In the genomic region with DNA sequence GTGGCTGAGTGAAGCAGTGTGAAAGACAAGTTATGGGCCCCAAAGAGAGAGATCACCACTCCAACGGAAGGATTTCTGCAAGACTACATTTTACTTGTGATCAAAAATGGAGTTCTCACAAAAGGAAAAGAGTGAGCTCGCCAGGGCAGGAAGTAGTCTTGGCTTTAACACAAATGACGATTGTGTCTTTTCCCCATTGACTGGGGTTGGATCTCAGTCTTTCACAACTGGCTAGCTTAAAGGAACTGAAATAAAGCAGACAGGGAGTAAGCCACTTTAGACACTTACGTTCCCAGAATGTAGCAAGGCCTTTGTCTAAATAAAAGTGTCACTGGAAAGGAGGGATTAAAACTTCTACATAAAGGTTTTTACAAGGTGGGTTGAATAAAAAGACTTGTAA, we compare ENCODE assay signal across 29 mouse cellular contexts. TPM values are rescaled to one million over a fixed set of nuclear protein-coding genes. Genes with fewer than 3 reads are reported as not detected.
A peak's percentile ranks its signal among the peaks of the same experiment; 100 is the strongest.
DNase-seq lines count a peak whose midpoint lies in the region; ATAC-seq lines count a peak whose summit lies in the region.
"Had no signal": no experiment of that assay in that cellular context is flagged by ENCODE, and none has a peak within 500 bp of the region (broad histone marks: within the 10 kb centered on the region; RNA-seq: fewer than 3 reads in every experiment).

No protein-coding gene starts in this region.

- H3K9ac ChIP-seq in heart, embryonic 15.5 days = no peak overlapping the region
- H3K9ac ChIP-seq in heart, embryonic 11.5 days (ENCODE audit: low read depth, low read length) = no peak overlapping the region
- H3K9ac ChIP-seq in midbrain, embryonic 11.5 days (ENCODE audit: low read length) = no peak overlapping the region
- H3K9ac ChIP-seq in forebrain, embryonic 15.5 days (replicated peaks) = no peak overlapping the region
- H3K9ac ChIP-seq: embryonic facial prominence, embryonic 15.5 days; hindbrain, embryonic 14.5 days; neural tube, embryonic 13.5 days had no signal

- H3K4me3 ChIP-seq in heart, embryonic 15.5 days = no peak overlapping the region
- H3K4me3 ChIP-seq in heart, embryonic 11.5 days (ENCODE audit: low read depth, low read length) = no peak overlapping the region
- no peak overlapping the region for H3K4me3 ChIP-seq in midbrain, embryonic 11.5 days (ENCODE audit: low read depth, low read length)
- H3K4me3 ChIP-seq in midbrain, embryonic 10.5 days = no peak overlapping the region
- no peak overlapping the region for H3K4me3 ChIP-seq in forebrain, embryonic 15.5 days
- H3K4me3 ChIP-seq: embryonic facial prominence, embryonic 15.5 days; myocyte; neural tube, embryonic 13.5 days had no signal

- peak; percentile 45 for DNase-seq in midbrain, embryonic 11.5 days (ENCODE audit: low spot score, missing footprints)
- DNase-seq in midbrain, embryonic 10.5 days (ENCODE audit: low spot score) = no peak
- no peak for DNase-seq in kidney, postnatal 4 days
- DNase-seq: adrenal gland, adult 2 months; cerebellum, adult 11 months; cerebellum, adult 9-11 months; gastrocnemius, postnatal 14 days; kidney, adult 9 months; kidney, postnatal 25 days; lung, postnatal 14 days; thymus, adult 2 months had no signal

- H3K27me3 ChIP-seq in heart, embryonic 15.5 days = no peaks in the 10 kb centered on the region
- no peaks in the 10 kb centered on the region for H3K27me3 ChIP-seq in heart, embryonic 11.5 days (ENCODE audit: control insufficient read depth, insufficient read depth, low read length)
- H3K27me3 ChIP-seq in midbrain, embryonic 11.5 days (ENCODE audit: control insufficient read depth, insufficient read depth, low read length) = no peaks in the 10 kb centered on the region
- H3K27me3 ChIP-seq in midbrain, embryonic 10.5 days (ENCODE audit: low read depth, poor library complexity, severe bottlenecking) = no peaks in the 10 kb centered on the region
- H3K27me3 ChIP-seq in forebrain, embryonic 15.5 days = no peaks in the 10 kb centered on the region
- H3K27me3 ChIP-seq: embryonic facial prominence, embryonic 15.5 days; neural tube, embryonic 13.5 days had no signal

- 45% methylated on average over 4 of the region's 4 CpGs for WGBS in heart, embryonic 15.5 days
- 57% methylated on average over 4 of the region's 4 CpGs for WGBS in heart, embryonic 11.5 days (ENCODE audit: insufficient replicate concordance)
- WGBS in midbrain, embryonic 11.5 days = 41% methylated on average over 4 of the region's 4 CpGs
- WGBS in midbrain, embryonic 10.5 days = 45% methylated on average over 4 of the region's 4 CpGs
- 17% methylated on average over 4 of the region's 4 CpGs for WGBS in forebrain, embryonic 15.5 days

- H3K9me3 ChIP-seq in heart, embryonic 15.5 days (replicated peaks) = no peaks in the 10 kb centered on the region
- H3K9me3 ChIP-seq in heart, embryonic 11.5 days (replicated peaks; ENCODE audit: control insufficient read depth, low read length) = no peaks in the 10 kb centered on the region
- H3K9me3 ChIP-seq in midbrain, embryonic 11.5 days (ENCODE audit: control insufficient read depth, low read length) = no peaks in the 10 kb centered on the region
- no peaks in the 10 kb centered on the region for H3K9me3 ChIP-seq in midbrain, embryonic 10.5 days (replicated peaks)
- no peaks in the 10 kb centered on the region for H3K9me3 ChIP-seq in forebrain, embryonic 15.5 days
- H3K9me3 ChIP-seq: embryonic facial prominence, embryonic 15.5 days; neural tube, embryonic 13.5 days had no signal

- peak overlapping the region; percentile 45; the same call in 1 of the 2 replicates for H3K27ac ChIP-seq in heart, embryonic 15.5 days
- no peak overlapping the region for H3K27ac ChIP-seq in heart, embryonic 11.5 days (ENCODE audit: low read depth, low read length)
- H3K27ac ChIP-seq in midbrain, embryonic 11.5 days (ENCODE audit: low read depth, low read length) = no peak overlapping the region
- no peak overlapping the region for H3K27ac ChIP-seq in midbrain, embryonic 10.5 days (replicated peaks)
- H3K27ac ChIP-seq in forebrain, embryonic 15.5 days (replicated peaks) = no peak overlapping the region
- H3K27ac ChIP-seq: embryonic facial prominence, embryonic 15.5 days; hindbrain, embryonic 14.5 days; neural tube, embryonic 13.5 days had no signal

- ATAC-seq in heart, embryonic 15.5 days (replicated peaks; ENCODE audit: insufficient number of reproducible peaks, insufficient read depth, low FRiP score, low read depth) = no peak
- ATAC-seq in heart, embryonic 11.5 days (replicated peaks; ENCODE audit: insufficient number of reproducible peaks, low FRiP score, low TSS enrichment) = no peak
- ATAC-seq in midbrain, embryonic 11.5 days (ENCODE audit: low FRiP score) = no peak
- peak; percentile 82 for ATAC-seq in megakaryocyte, adult 5-6 weeks (ENCODE audit: poor library complexity, severe bottlenecking)
- no peak for ATAC-seq in forebrain, embryonic 15.5 days (replicated peaks)
- ATAC-seq: midbrain, embryonic 16.5 days had no signal

- H3K4me1 ChIP-seq in heart, embryonic 15.5 days (replicated peaks) = no peaks in the 10 kb centered on the region
- H3K4me1 ChIP-seq in heart, embryonic 11.5 days (ENCODE audit: control insufficient read depth, insufficient read depth, low read length) = no peaks in the 10 kb centered on the region
- peaks cover 1% of the 10 kb centered on the region; the same call in 1 of the 2 replicates for H3K4me1 ChIP-seq in midbrain, embryonic 11.5 days (ENCODE audit: control insufficient read depth, insufficient read depth, low read length)
- peaks cover 2% of the 10 kb centered on the region for H3K4me1 ChIP-seq in midbrain, embryonic 10.5 days
- peaks cover 7% of the 10 kb centered on the region for H3K4me1 ChIP-seq in forebrain, embryonic 15.5 days
- H3K4me1 ChIP-seq: embryonic facial prominence, embryonic 15.5 days had no signal

- H3K36me3 ChIP-seq in heart, embryonic 15.5 days = no peaks in the 10 kb centered on the region
- no peaks in the 10 kb centered on the region for H3K36me3 ChIP-seq in heart, embryonic 11.5 days (ENCODE audit: control insufficient read depth, insufficient read depth, low read length)
- no peaks in the 10 kb centered on the region for H3K36me3 ChIP-seq in midbrain, embryonic 11.5 days (ENCODE audit: control insufficient read depth, insufficient read depth, low read length)
- no peaks in the 10 kb centered on the region for H3K36me3 ChIP-seq in midbrain, embryonic 10.5 days
- H3K36me3 ChIP-seq in forebrain, embryonic 15.5 days = no peaks in the 10 kb centered on the region
- H3K36me3 ChIP-seq: embryonic facial prominence, embryonic 15.5 days; neural tube, embryonic 13.5 days had no signal

- no peak overlapping the region for H3K4me2 ChIP-seq in heart, embryonic 15.5 days
- no peak overlapping the region for H3K4me2 ChIP-seq in heart, embryonic 11.5 days
- no peak overlapping the region for H3K4me2 ChIP-seq in midbrain, embryonic 11.5 days
- no peak overlapping the region for H3K4me2 ChIP-seq in forebrain, embryonic 15.5 days (replicated peaks)
- H3K4me2 ChIP-seq: embryonic facial prominence, embryonic 15.5 days; hindbrain, embryonic 14.5 days; neural tube, embryonic 13.5 days had no signal

RNA-seq across cellular contexts. Expression of a gene that starts 7.4 kb away (rescaled TPM):
- 9.0 and 10.1 TPM in 2 replicates for polyA plus RNA-seq in heart, embryonic 15.5 days (2015; fragmentation: Nextera tagmentation; extraction: Ambion mirVana)
- 9.9 and 11.3 TPM in 2 replicates for polyA plus RNA-seq in heart, embryonic 11.5 days (2014; fragmentation: Nextera tagmentation; extraction: Ambion mirVana)
- 11.5 and 15.6 TPM in 2 replicates for polyA plus RNA-seq in midbrain, embryonic 11.5 days (2014; fragmentation: Nextera tagmentation; extraction: Ambion mirVana)
- 12.7 and 14.2 TPM in 2 replicates for polyA plus RNA-seq in midbrain, embryonic 10.5 days (2016; fragmentation: Nextera tagmentation; extraction: Ambion mirVana)
- 33.4 and 38.2 TPM in 2 replicates for total RNA-seq in megakaryocyte, adult 5-6 weeks (2015)
- 24.7 and 33.2 TPM in 2 replicates for total RNA-seq in megakaryocyte, adult 5-6 weeks (2017)
- polyA plus RNA-seq in forebrain, embryonic 15.5 days (2015; fragmentation: Nextera tagmentation; extraction: Ambion mirVana) = 18.2 and 18.3 TPM in 2 replicates

RNA-seq across cellular contexts. Expression of a gene that starts 17.8 kb away (rescaled TPM):
- polyA plus RNA-seq in heart, embryonic 15.5 days (2015; fragmentation: Nextera tagmentation; extraction: Ambion mirVana) = not detected in 2 replicates
- not detected in 2 replicates for polyA plus RNA-seq in heart, embryonic 11.5 days (2014; fragmentation: Nextera tagmentation; extraction: Ambion mirVana)
- not detected in 2 replicates for polyA plus RNA-seq in midbrain, embryonic 11.5 days (2014; fragmentation: Nextera tagmentation; extraction: Ambion mirVana)
- polyA plus RNA-seq in midbrain, embryonic 10.5 days (2016; fragmentation: Nextera tagmentation; extraction: Ambion mirVana) = not detected in 2 replicates
- total RNA-seq in megakaryocyte, adult 5-6 weeks (2015) = not detected in 2 replicates
- not detected in 2 replicates for total RNA-seq in megakaryocyte, adult 5-6 weeks (2017)
- 0.19 and 0.27 TPM in 2 replicates for polyA plus RNA-seq in forebrain, embryonic 15.5 days (2015; fragmentation: Nextera tagmentation; extraction: Ambion mirVana)
- total RNA-seq: adrenal gland, adult 2 months; common myeloid progenitor, adult 5-6 weeks; gastrocnemius, postnatal 14 days; heart, postnatal 14 days; liver, adult 2 months; megakaryocyte-erythroid progenitor cell, adult 5-6 weeks; MEL had no signal
- polyA plus RNA-seq: adrenal gland, adult 2 months; forebrain, embryonic 16.5 days; hindbrain, embryonic 14.5 days; liver, adult 2 months; liver, embryonic 16.5 days; midbrain, embryonic 16.5 days; myocyte; stomach, embryonic 14.5 days; thymus, adult 2 months; urinary bladder, adult 2 months had no signal
